Mouse (Mus musculus): Measurements from ENCODE around the gene Dnajb12.

DNA sequence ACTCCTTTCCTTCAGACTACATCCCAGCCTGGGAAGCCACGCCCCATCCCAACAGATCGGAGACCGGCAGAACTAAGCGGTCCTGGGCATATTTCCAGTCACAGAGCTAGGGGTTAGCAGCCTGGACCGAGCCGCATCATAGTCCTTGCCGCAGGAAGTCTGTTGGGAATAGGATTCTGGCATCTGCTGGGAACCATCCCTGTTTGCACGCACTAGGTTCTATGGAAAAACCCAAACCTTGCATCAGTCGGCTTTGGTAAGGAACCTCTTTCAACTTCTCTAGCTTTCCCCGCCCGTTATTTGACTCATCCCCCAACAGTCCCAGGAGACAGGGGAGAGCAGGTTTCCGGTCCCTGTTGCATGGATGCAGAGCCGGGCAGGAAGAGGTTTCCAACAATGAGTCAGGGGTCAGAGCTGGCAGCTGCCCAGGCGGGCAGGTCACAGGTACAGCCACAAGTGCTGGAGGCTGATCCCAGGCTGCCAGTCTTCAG lies 30.0 kb downstream of the Dnajb12 start:
- TF ChIP-seq CTCF (IDR thresholded peaks at IDR 0.05; ENCODE audit: low read depth, low read length) (no peak), GATA1 (IDR thresholded peaks at IDR 0.05; ENCODE audit: borderline replicate concordance, low read length) (no peak), TAL1 (conservative IDR thresholded peaks at IDR 0.05; ENCODE audit: low read depth, low read length) (no peak)
